Mouse (Mus musculus) right cerebral cortex, postnatal 14 days (tissue): ENCODE data around the gene Synpr.

Experiments
- DNase-seq: peaks from one replicate; pipeline ENCODE4 v3.0.0; 2022

Synpr gene

GRCm38 (mm10) chr14:13355569-13356362 lies 71.2 kb downstream of the Synpr start:
- DNase-seq: peak; percentile 56

- peak; percentile 20 for DNase-seq
Measured at GRCm38 (mm10) chr14:13357101-13357667, 72.6 kb downstream of the Synpr start.

- no peak for DNase-seq
Measured at GRCm38 (mm10) chr14:13358037-13358436, 73.5 kb downstream of the Synpr start.

GRCm38 (mm10) chr14:13361184-13361583 lies 76.6 kb downstream of the Synpr start:
- DNase-seq: no peak

GRCm38 (mm10) chr14:13361642-13362041 lies 77.1 kb downstream of the Synpr start:
- DNase-seq: no peak

GRCm38 (mm10) chr14:13368309-13368708 lies 83.7 kb downstream of the Synpr start:
- DNase-seq: no peak

GRCm38 (mm10) chr14:13389081-13389480 lies 104.5 kb downstream of the Synpr start:
- DNase-seq: no peak

GRCm38 (mm10) chr14:13389954-13390353 lies 105.4 kb downstream of the Synpr start:
- DNase-seq: no peak

- DNase-seq: no peak
Measured at GRCm38 (mm10) chr14:13399226-13400020, 114.8 kb downstream of the Synpr start.

- no peak for DNase-seq
Measured at GRCm38 (mm10) chr14:13411636-13412035, 127.1 kb downstream of the Synpr start.

GRCm38 (mm10) chr14:13440723-13441122 lies 156.1 kb downstream of the Synpr start:
- no peak for DNase-seq

GRCm38 (mm10) chr14:13444908-13445307 lies 160.3 kb downstream of the Synpr start:
- DNase-seq: no peak

GRCm38 (mm10) chr14:13453461-13454204 lies 169.1 kb downstream of the Synpr start:
- peak; percentile 7 for DNase-seq

GRCm38 (mm10) chr14:13454991-13455390 lies 170.4 kb downstream of the Synpr start:
- no peak for DNase-seq

- no peak for DNase-seq
Measured at GRCm38 (mm10) chr14:13459333-13459732, 174.8 kb downstream of the Synpr start.

GRCm38 (mm10) chr14:13469211-13469610 lies 184.6 kb downstream of the Synpr start:
- DNase-seq: no peak

GRCm38 (mm10) chr14:13477821-13478220 lies 193.2 kb downstream of the Synpr start:
- no peak for DNase-seq

- no peak for DNase-seq
Measured at GRCm38 (mm10) chr14:13505355-13505754, 220.8 kb downstream of the Synpr start.

- DNase-seq: no peak
Measured at GRCm38 (mm10) chr14:13518608-13519139, 234.1 kb downstream of the Synpr start.

GRCm38 (mm10) chr14:13519239-13520011 lies 234.8 kb downstream of the Synpr start:
- DNase-seq: no peak

GRCm38 (mm10) chr14:13547746-13548145 lies 263.2 kb downstream of the Synpr start:
- DNase-seq: no peak

- DNase-seq: no peak
Measured at GRCm38 (mm10) chr14:13551209-13551608, 266.6 kb downstream of the Synpr start.
